Mouse (Mus musculus): ENCODE data around the gene Dock1. TPM values are rescaled to one million over a fixed set of nuclear protein-coding genes. Genes with fewer than 3 reads are reported as not detected.

The Dock1 gene
- polyA plus RNA-seq, 1 experiment from 2014 or later: 21.9 TPM

DNA sequence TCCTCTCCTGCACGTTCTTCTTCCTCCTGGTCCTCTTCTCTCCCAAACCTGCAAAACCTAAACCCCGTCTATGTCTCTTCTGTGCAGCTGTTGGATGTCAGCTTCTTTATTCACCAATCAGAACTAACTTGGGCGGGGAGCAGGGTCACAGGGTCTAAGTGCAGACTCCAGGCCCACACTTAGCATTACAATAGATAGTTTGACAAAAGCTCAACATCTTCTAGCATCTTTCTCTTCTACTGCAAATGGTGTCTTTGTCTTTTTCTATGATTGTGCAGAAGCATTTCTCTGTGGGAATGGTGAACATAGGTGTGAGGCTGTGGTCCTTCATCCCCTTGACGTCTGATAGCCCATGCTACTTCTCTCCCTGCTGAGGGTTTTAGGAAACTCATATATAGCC is 91.3 kb downstream of the Dock1 start:
- Histone ChIP-seq H3K9me3 (ENCODE audit: control insufficient read depth, low read length) (no peaks in the 10 kb centered on the region), H3K27me3 (replicated peaks; ENCODE audit: control insufficient read depth, insufficient read depth, low read length) (no peaks in the 10 kb centered on the region), H3K4me3 (ENCODE audit: low read length) (no peak overlapping the region), H3K4me2 (ENCODE audit: low read depth, low read length) (no peak overlapping the region), H3K9ac (ENCODE audit: low read depth, low read length) (no peak overlapping the region), H3K27ac (ENCODE audit: low read length) (no peak overlapping the region), H3K4me1 (ENCODE audit: control insufficient read depth, insufficient read depth, low read length) (no peaks in the 10 kb centered on the region), H3K36me3 (ENCODE audit: control insufficient read depth, insufficient read depth, low read length) (peaks cover 10% of the 10 kb centered on the region; the same call in 1 of the 2 replicates)
- 79% methylated on average over 4 of the region's 4 CpGs for WGBS
- no peak for ATAC-seq

DNA sequence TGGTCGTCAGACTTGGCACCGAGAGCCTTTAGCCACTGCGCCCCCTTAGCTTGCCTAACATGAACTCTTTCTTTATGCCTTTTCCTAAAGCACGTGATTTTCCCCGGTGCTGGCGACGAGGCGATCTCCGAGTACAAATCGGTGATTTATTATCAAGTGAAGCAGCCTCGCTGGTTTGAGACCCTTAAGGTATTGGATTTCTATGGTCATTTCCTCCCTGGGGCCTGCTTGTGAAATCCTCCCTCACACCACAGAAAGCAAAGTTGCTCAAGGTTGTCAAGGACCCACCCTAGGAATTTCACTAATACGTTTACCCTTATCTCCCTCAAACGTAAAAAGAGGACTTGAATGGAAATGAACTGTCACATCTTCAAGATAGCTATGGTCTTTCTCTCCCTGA is 94.7 kb downstream of the Dock1 start:
- no peak overlapping the region for H3K9ac ChIP-seq (ENCODE audit: low read depth, low read length)
- H3K27me3 ChIP-seq (replicated peaks; ENCODE audit: control insufficient read depth, insufficient read depth, low read length): no peaks in the 10 kb centered on the region
- H3K4me3 ChIP-seq (ENCODE audit: low read length): no peak overlapping the region
- H3K4me2 ChIP-seq (ENCODE audit: low read depth, low read length): no peak overlapping the region
- H3K36me3 ChIP-seq (ENCODE audit: control insufficient read depth, insufficient read depth, low read length): peaks cover 7% of the 10 kb centered on the region; the same call in 1 of the 2 replicates
- H3K4me1 ChIP-seq (ENCODE audit: control insufficient read depth, insufficient read depth, low read length): no peaks in the 10 kb centered on the region
- H3K9me3 ChIP-seq (ENCODE audit: control insufficient read depth, low read length): no peaks in the 10 kb centered on the region
- 71% methylated on average over 13 of the region's 13 CpGs for WGBS
- ATAC-seq: no peak
- no peak overlapping the region for H3K27ac ChIP-seq (ENCODE audit: low read length)

DNA sequence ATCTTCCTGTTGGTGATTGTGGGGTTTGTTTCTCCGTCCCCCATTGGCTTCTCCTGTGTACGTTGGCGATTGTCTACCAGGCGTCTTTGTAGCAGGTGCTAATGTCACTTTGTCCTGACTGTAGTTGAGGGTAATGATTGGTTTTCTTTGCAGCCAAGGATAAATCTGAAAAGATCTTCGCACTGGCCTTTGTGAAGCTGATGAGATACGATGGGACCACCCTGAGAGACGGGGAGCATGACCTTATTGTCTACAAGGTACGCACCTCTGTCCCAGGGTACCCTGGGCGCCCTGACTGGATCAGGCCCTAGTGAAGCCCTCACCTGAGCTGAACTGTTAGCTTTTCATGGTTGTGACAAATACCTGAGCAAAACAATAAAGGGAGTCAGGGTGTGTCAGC is 100.9 kb downstream of the Dock1 start:
- Histone ChIP-seq H3K36me3 (ENCODE audit: control insufficient read depth, insufficient read depth, low read length) (peaks cover 12% of the 10 kb centered on the region), H3K4me2 (ENCODE audit: low read depth, low read length) (no peak overlapping the region), H3K4me1 (ENCODE audit: control insufficient read depth, insufficient read depth, low read length) (no peaks in the 10 kb centered on the region), H3K27ac (ENCODE audit: low read length) (no peak overlapping the region), H3K9me3 (ENCODE audit: control insufficient read depth, low read length) (no peaks in the 10 kb centered on the region), H3K27me3 (replicated peaks; ENCODE audit: control insufficient read depth, insufficient read depth, low read length) (no peaks in the 10 kb centered on the region), H3K9ac (ENCODE audit: low read depth, low read length) (no peak overlapping the region), H3K4me3 (ENCODE audit: low read length) (no peak overlapping the region)
- ATAC-seq: no peak
- 91% methylated on average over 9 of the region's 9 CpGs for WGBS

DNA sequence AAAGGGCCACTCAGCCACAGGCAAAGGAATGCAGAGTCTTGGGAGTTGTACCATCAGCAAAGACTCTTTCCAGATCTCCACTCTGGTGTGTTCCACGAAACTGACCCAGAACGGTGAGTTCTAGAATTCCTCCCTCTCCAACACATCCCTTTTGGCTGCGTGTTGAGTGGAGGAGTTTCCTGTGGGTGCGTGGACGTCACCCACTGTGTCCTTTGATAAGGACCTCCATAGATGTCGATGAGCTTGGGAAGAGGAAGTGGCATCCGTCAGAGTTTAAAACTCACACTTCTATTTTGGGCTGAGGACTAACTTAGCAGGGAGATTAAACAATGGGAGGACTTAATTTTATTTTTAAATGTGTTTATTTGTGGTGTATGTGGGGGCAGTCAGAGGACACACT is 101.9 kb downstream of the Dock1 start:
- no peak overlapping the region for H3K4me3 ChIP-seq (ENCODE audit: low read length)
- WGBS: 87% methylated on average over 7 of the region's 7 CpGs
- no peak overlapping the region for H3K9ac ChIP-seq (ENCODE audit: low read depth, low read length)
- H3K27me3 ChIP-seq (replicated peaks; ENCODE audit: control insufficient read depth, insufficient read depth, low read length): no peaks in the 10 kb centered on the region
- no peaks in the 10 kb centered on the region for H3K9me3 ChIP-seq (ENCODE audit: control insufficient read depth, low read length)
- H3K36me3 ChIP-seq (ENCODE audit: control insufficient read depth, insufficient read depth, low read length): peaks cover 10% of the 10 kb centered on the region
- no peaks in the 10 kb centered on the region for H3K4me1 ChIP-seq (ENCODE audit: control insufficient read depth, insufficient read depth, low read length)
- H3K4me2 ChIP-seq (ENCODE audit: low read depth, low read length): no peak overlapping the region
- no peak for ATAC-seq
- H3K27ac ChIP-seq (ENCODE audit: low read length): no peak overlapping the region

DNA sequence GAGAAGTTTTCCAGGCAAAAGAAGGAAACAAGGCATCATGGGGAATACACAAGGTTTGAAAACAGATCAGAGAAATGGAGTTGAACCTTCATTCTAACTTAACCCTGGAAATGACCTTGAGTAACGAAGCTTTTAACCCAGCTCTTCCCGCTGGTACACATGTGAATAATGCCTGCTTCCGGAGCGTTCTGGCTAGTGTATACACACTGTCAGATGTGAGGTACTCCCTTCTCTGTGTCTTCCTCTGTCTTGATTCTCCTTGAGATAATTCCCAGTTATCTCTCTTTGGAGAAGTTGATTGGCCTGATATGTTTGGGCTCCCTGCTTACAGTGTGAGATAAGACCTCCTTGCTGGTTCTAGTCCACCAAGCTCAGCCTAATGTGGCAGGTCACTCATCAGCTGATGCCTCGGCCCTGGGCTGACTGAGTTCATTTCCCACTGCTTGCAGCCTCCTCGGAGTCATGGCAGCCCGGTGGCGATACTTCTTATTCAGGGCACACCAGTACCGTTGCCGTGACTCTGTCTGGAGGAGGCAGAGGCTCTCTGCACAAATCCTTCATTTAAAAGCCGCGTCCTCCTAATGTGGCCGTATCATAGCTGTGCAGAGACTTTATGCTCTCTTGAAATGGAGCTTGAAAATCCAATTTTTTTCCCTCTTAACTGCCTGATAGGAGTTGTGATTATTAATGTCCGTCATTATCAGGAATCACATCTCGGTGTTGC is 102.6 kb downstream of the Dock1 start:
- Histone ChIP-seq H3K4me1 (ENCODE audit: control insufficient read depth, insufficient read depth, low read length) (no peaks in the 10 kb centered on the region), H3K9ac (ENCODE audit: low read depth, low read length) (no peak overlapping the region), H3K4me3 (ENCODE audit: low read length) (no peak overlapping the region), H3K36me3 (ENCODE audit: control insufficient read depth, insufficient read depth, low read length) (peaks cover 10% of the 10 kb centered on the region), H3K9me3 (ENCODE audit: control insufficient read depth, low read length) (no peaks in the 10 kb centered on the region), H3K4me2 (ENCODE audit: low read depth, low read length) (no peak overlapping the region), H3K27me3 (replicated peaks; ENCODE audit: control insufficient read depth, insufficient read depth, low read length) (no peaks in the 10 kb centered on the region), H3K27ac (ENCODE audit: low read length) (no peak overlapping the region)
- ATAC-seq: peak; percentile 8; the same call in 1 of the 2 replicates
- WGBS: 78% methylated on average over 15 of the region's 15 CpGs

DNA sequence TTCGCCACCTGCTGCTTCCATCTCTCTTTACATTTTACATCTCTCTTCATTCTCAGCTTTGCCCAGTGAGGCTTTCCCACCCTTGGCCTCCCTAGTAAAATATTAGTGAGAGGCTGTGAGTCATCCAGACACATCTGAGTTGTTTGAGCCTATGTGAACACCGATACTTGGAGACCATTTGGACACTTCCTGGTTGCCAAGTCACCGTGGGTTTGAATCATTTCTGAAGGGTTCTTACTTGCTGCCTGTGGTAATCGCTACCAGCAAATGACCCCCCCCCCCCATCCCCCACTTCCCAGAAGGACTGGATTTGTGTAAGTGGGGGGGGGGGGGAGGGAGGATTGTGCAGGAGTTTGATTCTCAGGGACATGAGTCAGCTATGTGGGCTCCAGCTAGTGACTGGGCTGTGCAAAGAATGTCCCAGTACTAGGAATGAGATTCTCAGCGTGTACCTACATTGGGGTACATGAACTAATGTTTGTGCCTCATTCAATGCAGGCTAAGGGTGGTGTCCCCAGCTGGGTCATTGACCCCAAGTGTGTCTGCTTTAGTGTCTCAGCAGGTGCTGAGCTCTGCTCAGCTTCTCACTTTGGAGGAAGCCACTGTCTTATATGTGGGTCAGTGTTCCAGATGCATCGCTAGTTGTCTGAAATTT is 103.4 kb downstream of the Dock1 start:
- H3K9ac ChIP-seq (ENCODE audit: low read depth, low read length): no peak overlapping the region
- peak; percentile 88 for ATAC-seq
- H3K4me1 ChIP-seq (ENCODE audit: control insufficient read depth, insufficient read depth, low read length): no peaks in the 10 kb centered on the region
- no peak overlapping the region for H3K4me3 ChIP-seq (ENCODE audit: low read length)
- no peak overlapping the region; the same call in 1 of the 2 replicates for H3K27ac ChIP-seq (ENCODE audit: low read length)
- H3K36me3 ChIP-seq (ENCODE audit: control insufficient read depth, insufficient read depth, low read length): peaks cover 10% of the 10 kb centered on the region
- no peaks in the 10 kb centered on the region for H3K9me3 ChIP-seq (ENCODE audit: control insufficient read depth, low read length)
- 63% methylated on average over 6 of the region's 6 CpGs for WGBS
- H3K27me3 ChIP-seq (replicated peaks; ENCODE audit: control insufficient read depth, insufficient read depth, low read length): no peaks in the 10 kb centered on the region
- H3K4me2 ChIP-seq (ENCODE audit: low read depth, low read length): no peak overlapping the region

DNA sequence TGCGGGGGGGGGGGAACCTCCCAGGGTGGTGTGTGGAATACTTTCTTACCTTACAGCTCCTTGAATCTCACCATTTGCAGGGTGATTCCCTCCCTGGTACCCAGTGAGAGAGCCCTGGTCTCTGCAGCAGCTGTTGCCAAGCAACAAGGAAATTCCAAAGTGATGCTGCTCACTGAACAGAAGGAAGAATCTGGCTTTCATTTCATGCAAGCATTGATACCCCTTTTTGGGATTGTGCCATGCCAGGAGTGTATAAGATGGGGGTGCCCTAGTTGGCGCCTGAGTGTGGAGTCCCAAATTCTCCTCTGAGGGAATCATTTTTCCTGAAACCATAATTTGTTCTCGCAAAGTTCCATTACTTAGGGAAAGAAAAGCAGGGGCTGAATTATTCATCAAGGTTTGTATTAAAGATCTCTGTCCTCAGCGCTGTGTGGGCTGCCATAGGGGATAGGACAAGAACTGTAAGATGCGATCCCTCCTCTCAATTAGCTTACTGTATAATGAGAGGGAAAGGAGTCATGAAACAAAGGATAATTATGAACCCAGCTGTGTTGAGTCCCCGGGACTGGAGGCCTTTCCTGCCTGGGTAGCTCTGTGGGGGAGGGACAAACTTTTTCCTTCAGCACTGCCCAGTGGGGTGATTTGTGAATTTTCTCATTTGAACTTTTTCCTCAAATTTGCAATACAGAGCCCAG is 104.2 kb downstream of the Dock1 start:
- ATAC-seq: no peak
- H3K36me3 ChIP-seq (ENCODE audit: control insufficient read depth, insufficient read depth, low read length): peaks cover 10% of the 10 kb centered on the region
- H3K27me3 ChIP-seq (replicated peaks; ENCODE audit: control insufficient read depth, insufficient read depth, low read length): no peaks in the 10 kb centered on the region
- no peak overlapping the region for H3K9ac ChIP-seq (ENCODE audit: low read depth, low read length)
- H3K4me1 ChIP-seq (ENCODE audit: control insufficient read depth, insufficient read depth, low read length): no peaks in the 10 kb centered on the region
- no peaks in the 10 kb centered on the region for H3K9me3 ChIP-seq (ENCODE audit: control insufficient read depth, low read length)
- 85% methylated on average over 6 of the region's 6 CpGs for WGBS
- H3K27ac ChIP-seq (ENCODE audit: low read length): no peak overlapping the region
- H3K4me2 ChIP-seq (ENCODE audit: low read depth, low read length): no peak overlapping the region
- H3K4me3 ChIP-seq (ENCODE audit: low read length): no peak overlapping the region

DNA sequence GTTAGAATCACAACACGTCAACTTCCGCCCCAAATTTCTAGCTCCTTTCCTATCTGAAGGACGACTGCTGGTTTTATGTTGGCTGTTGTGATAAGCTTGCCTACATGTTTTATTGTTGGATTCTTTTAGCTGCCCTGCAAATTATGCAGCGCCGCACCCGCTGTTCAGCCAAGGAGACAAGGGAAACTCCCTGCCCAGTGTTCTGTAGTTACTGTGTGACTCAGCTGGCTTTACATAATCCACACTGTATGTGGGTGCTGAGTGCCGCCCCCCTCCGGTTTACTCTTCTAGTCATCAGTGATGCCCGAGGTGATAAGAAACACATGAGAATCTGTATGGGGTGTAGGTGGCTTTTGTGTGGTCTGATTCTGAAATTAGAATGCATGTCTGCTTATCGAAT is 105.2 kb downstream of the Dock1 start:
- Histone ChIP-seq H3K27ac (ENCODE audit: low read length) (no peak overlapping the region), H3K4me3 (ENCODE audit: low read length) (no peak overlapping the region), H3K36me3 (ENCODE audit: control insufficient read depth, insufficient read depth, low read length) (peaks cover 10% of the 10 kb centered on the region), H3K9ac (ENCODE audit: low read depth, low read length) (no peak overlapping the region), H3K9me3 (ENCODE audit: control insufficient read depth, low read length) (no peaks in the 10 kb centered on the region), H3K4me1 (ENCODE audit: control insufficient read depth, insufficient read depth, low read length) (no peaks in the 10 kb centered on the region), H3K27me3 (replicated peaks; ENCODE audit: control insufficient read depth, insufficient read depth, low read length) (no peaks in the 10 kb centered on the region), H3K4me2 (ENCODE audit: low read depth, low read length) (no peak overlapping the region)
- 78% methylated on average over 10 of the region's 10 CpGs for WGBS
- no peak for ATAC-seq

DNA sequence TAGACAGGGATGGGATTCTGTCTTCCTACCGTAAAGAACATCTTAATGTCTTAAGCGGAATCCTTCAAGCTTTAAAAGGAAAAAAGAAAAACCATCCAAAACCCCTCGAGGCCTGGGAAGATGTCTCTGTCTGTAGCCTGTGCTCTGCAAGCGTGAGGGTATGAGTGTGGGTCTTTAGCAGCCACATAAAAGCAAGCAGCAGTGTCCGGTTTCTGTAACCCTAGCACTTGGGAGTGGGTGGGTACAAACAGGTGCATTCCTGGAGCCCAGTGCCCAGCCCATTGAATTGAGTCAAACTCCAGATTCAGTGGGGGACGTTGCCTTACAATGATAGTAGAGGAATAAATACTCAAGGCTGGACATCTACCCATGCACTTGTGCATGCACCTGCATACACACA is 105.9 kb downstream of the Dock1 start:
- Histone ChIP-seq H3K9ac (ENCODE audit: low read depth, low read length) (no peak overlapping the region), H3K36me3 (ENCODE audit: control insufficient read depth, insufficient read depth, low read length) (peaks cover 9% of the 10 kb centered on the region), H3K4me1 (ENCODE audit: control insufficient read depth, insufficient read depth, low read length) (no peaks in the 10 kb centered on the region), H3K4me3 (ENCODE audit: low read length) (no peak overlapping the region), H3K9me3 (ENCODE audit: control insufficient read depth, low read length) (no peaks in the 10 kb centered on the region), H3K4me2 (ENCODE audit: low read depth, low read length) (no peak overlapping the region), H3K27me3 (replicated peaks; ENCODE audit: control insufficient read depth, insufficient read depth, low read length) (no peaks in the 10 kb centered on the region), H3K27ac (ENCODE audit: low read length) (no peak overlapping the region)
- no peak for ATAC-seq
- 88% methylated on average over 6 of the region's 6 CpGs for WGBS

Data from intestine, embryonic 16.5 days (tissue).